Mouse (Mus musculus) thymus, adult 2 months (tissue): ENCODE results near the gene Gh.
A peak's percentile ranks its signal among the peaks of the same experiment; 100 is the strongest.

Experiments
- CTCF ChIP-seq: fragments of 200-500 bp; IDR thresholded peaks from 2 replicates; pipeline ENCODE4 v1.5.1; 2012; ENCODE audit warnings: mild to moderate bottlenecking, control low read depth, low read length, moderate library complexity, borderline replicate concordance; ENCODE audit not compliant: control insufficient read depth, poor library complexity, insufficient read depth; ENCODE audit errors: extremely low read depth
- POLR2A ChIP-seq: fragments of 200-500 bp; IDR thresholded peaks from 2 replicates; pipeline ENCODE4 v1.6.1; 2012; ENCODE audit warnings: mild to moderate bottlenecking, low read length, control low read depth, moderate library complexity; ENCODE audit not compliant: control insufficient read depth, poor library complexity, insufficient read depth; ENCODE audit errors: extremely low read depth

GRCm38 (mm10) chr11:106325566-106326206, 24.0 kb upstream of the Gh start:
- peak; percentile 61; the same call in 1 of the 2 replicates for TF ChIP-seq CTCF
- TF ChIP-seq POLR2A: no peak
